Mouse (Mus musculus): ENCODE measurements around the gene Rfc2.
A peak's percentile ranks its signal among the peaks of the same experiment; 100 is the strongest.

Rfc2 gene

GRCm38 (mm10) chr5:134565696-134566095 lies 15.5 kb upstream of the Rfc2 start:
- no peak for DNase-seq (ENCODE audit: low read depth, low spot score)

- DNase-seq (ENCODE audit: low read depth, low spot score): no peak
These were observed 13.7 kb upstream of the Rfc2 start for GRCm38 (mm10) chr5:134567445-134567844.

GRCm38 (mm10) chr5:134568030-134568429 lies 13.1 kb upstream of the Rfc2 start:
- no peak for DNase-seq (ENCODE audit: low read depth, low spot score)

GRCm38 (mm10) chr5:134568964-134569491 lies 12.1 kb upstream of the Rfc2 start:
- DNase-seq (ENCODE audit: low read depth, low spot score): no peak

- no peak for DNase-seq (ENCODE audit: low read depth, low spot score)
These were observed 9.2 kb upstream of the Rfc2 start for GRCm38 (mm10) chr5:134571730-134572507.

- no peak for DNase-seq (ENCODE audit: low read depth, low spot score)
These were observed 8.5 kb upstream of the Rfc2 start for GRCm38 (mm10) chr5:134572508-134573214.

- DNase-seq (ENCODE audit: low read depth, low spot score): no peak
These were observed 5.3 kb upstream of the Rfc2 start for GRCm38 (mm10) chr5:134575833-134576232.

- no peak for DNase-seq (ENCODE audit: low read depth, low spot score)
These were observed 4.5 kb upstream of the Rfc2 start for GRCm38 (mm10) chr5:134576517-134577220.

- no peak for DNase-seq (ENCODE audit: low read depth, low spot score)
These were observed 3.6 kb upstream of the Rfc2 start for GRCm38 (mm10) chr5:134577534-134577933.

- DNase-seq (ENCODE audit: low read depth, low spot score): no peak
These were observed 2.0 kb upstream of the Rfc2 start for GRCm38 (mm10) chr5:134579135-134579534.

- DNase-seq (ENCODE audit: low read depth, low spot score): peak; percentile 94
These were observed 1.2 kb downstream of the Rfc2 start for GRCm38 (mm10) chr5:134582221-134582907.

- no peak for DNase-seq (ENCODE audit: low read depth, low spot score)
These were observed 2.1 kb downstream of the Rfc2 start for GRCm38 (mm10) chr5:134583006-134583883.

- no peak for DNase-seq (ENCODE audit: low read depth, low spot score)
These were observed 2.7 kb downstream of the Rfc2 start for GRCm38 (mm10) chr5:134583884-134584213.

- no peak for DNase-seq (ENCODE audit: low read depth, low spot score)
These were observed 3.6 kb downstream of the Rfc2 start for GRCm38 (mm10) chr5:134584798-134585197.

GRCm38 (mm10) chr5:134589900-134590299 lies 8.7 kb downstream of the Rfc2 start:
- no peak for DNase-seq (ENCODE audit: low read depth, low spot score)

GRCm38 (mm10) chr5:134592026-134592581 lies 10.9 kb downstream of the Rfc2 start:
- DNase-seq (ENCODE audit: low read depth, low spot score): no peak

- DNase-seq (ENCODE audit: low read depth, low spot score): no peak
These were observed 11.9 kb downstream of the Rfc2 start for GRCm38 (mm10) chr5:134593093-134593492.

- no peak for DNase-seq (ENCODE audit: low read depth, low spot score)
These were observed 16.5 kb downstream of the Rfc2 start for GRCm38 (mm10) chr5:134597711-134598110.

GRCm38 (mm10) chr5:134604376-134604775 lies 23.2 kb downstream of the Rfc2 start:
- no peak for DNase-seq (ENCODE audit: low read depth, low spot score)

GRCm38 (mm10) chr5:134606314-134606713 lies 25.1 kb downstream of the Rfc2 start:
- DNase-seq (ENCODE audit: low read depth, low spot score): no peak

Measured in c-Kit-negative CD71-positive TER-119-positive erythroid progenitor cells, embryonic 14.5 days (primary cell).